In genomic region chr2:28622521-28623124, GRCm38 (mm10) we compare ENCODE assay signal across 8 mouse cellular contexts. TPM values are rescaled to one million over a fixed set of nuclear protein-coding genes. Genes with fewer than 3 reads are reported as not detected.
A peak's percentile ranks its signal among the peaks of the same experiment; 100 is the strongest.
DNase-seq lines count a peak whose midpoint lies in the region; ATAC-seq and TF ChIP-seq lines count a peak whose summit lies in the region.

No protein-coding gene starts in this region.

- ATAC-seq in CD4-positive, CD25-positive, alpha-beta regulatory T cell, adult 4 months, result no peak

- TF ChIP-seq CTCF in kidney, adult 2 months (conservative IDR thresholded peaks at IDR 0.05; ENCODE audit: insufficient read depth, insufficient read length, low read depth, low read length), result peak; percentile 71

- no peaks in the 10 kb centered on the region for H3K36me3 ChIP-seq in kidney, adult 2 months (ENCODE audit: control insufficient read depth, insufficient read depth, low read length)

- WGBS in kidney, adult 2 months, result 20% methylated on average over 10 of the region's 10 CpGs

- no peak overlapping the region for H3K27ac ChIP-seq in kidney, adult 2 months (ENCODE audit: insufficient read depth, low read depth, low read length)

- H3K27me3 ChIP-seq in kidney, adult 2 months (replicated peaks; ENCODE audit: control insufficient read depth, insufficient read depth, low read length), result no peaks in the 10 kb centered on the region

- no peak overlapping the region for H3K4me3 ChIP-seq in kidney, adult 2 months (ENCODE audit: insufficient read depth, low read depth, low read length)

- TF ChIP-seq POLR2A in kidney, adult 2 months (IDR thresholded peaks at IDR 0.05; ENCODE audit: low read depth, low read length), result no peak

- peak; percentile 74 for DNase-seq in CD4-positive, CD25-positive, alpha-beta regulatory T cell, adult 2 months (ENCODE audit: low read depth, low spot score)
- peak; percentile 42 for DNase-seq in kidney, adult 2 months
- DNase-seq in kidney, adult 11 months, result no peak
- DNase-seq in ZHBTc4 (ENCODE audit: low read depth, low spot score), result peak; percentile 56
- DNase-seq in induced T-regulatory cell, adult 2 months (ENCODE audit: low read depth), result peak; percentile 70
- peak; percentile 49 for DNase-seq in mesoderm, embryonic 11.5 days (ENCODE audit: low read depth, low spot score)
- no peak for DNase-seq in right cerebral cortex, postnatal 14 days

- H3K4me1 ChIP-seq in kidney, adult 2 months (ENCODE audit: control insufficient read depth, insufficient read depth, low read length), result peaks cover 11% of the 10 kb centered on the region; the same call in 1 of the 2 replicates

RNA-seq across cellular contexts. Expression of gene Gfi1b, which starts 0.8 kb away (rescaled TPM):
- polyA plus RNA-seq in CD4-positive, CD25-positive, alpha-beta regulatory T cell, adult 4 months (2017; shearing (Covaris generic)), result not detected
- 0.06 and 0.30 TPM in 2 replicates for polyA plus RNA-seq in kidney, adult 2 months (2012; rRNA removed)

RNA-seq across cellular contexts. Expression of gene Tsc1, which starts 18.4 kb away (rescaled TPM):
- 10 to 100 TPM; 15.9 to 33.3 TPM for polyA plus RNA-seq in CD4-positive, CD25-positive, alpha-beta regulatory T cell, adult 4 months (2017; shearing (Covaris generic))
- 17.5 and 21.4 TPM in 2 replicates for polyA plus RNA-seq in kidney, adult 2 months (2012; rRNA removed)

RNA-seq across cellular contexts. Expression of gene Gtf3c5, which starts 39.1 kb away (rescaled TPM):
- polyA plus RNA-seq in CD4-positive, CD25-positive, alpha-beta regulatory T cell, adult 4 months (2017; shearing (Covaris generic)), result 10 to 100 TPM; 18.5 to 27.0 TPM
- 20.4 and 20.8 TPM in 2 replicates for polyA plus RNA-seq in kidney, adult 2 months (2012; rRNA removed)

RNA-seq across cellular contexts. Expression of gene Cel, which starts 59.4 kb away (rescaled TPM):
- polyA plus RNA-seq in CD4-positive, CD25-positive, alpha-beta regulatory T cell, adult 4 months (2017; shearing (Covaris generic)), result not detected
- polyA plus RNA-seq in kidney, adult 2 months (2012; rRNA removed), result 0.15 TPM in 1 of 2 replicates, not detected in the other

Comparison
In these comparisons a context has a peak if more than half of its experiments do, and no peak if none do; other contexts are left out.
1. DNase-seq: peak in CD4-positive, CD25-positive, alpha-beta regulatory T cell, adult 2 months (single experiment), kidney, adult 2 months (single experiment), ZHBTc4 (single experiment), induced T-regulatory cell, adult 2 months (single experiment) and mesoderm, embryonic 11.5 days (single experiment); none in kidney, adult 11 months (single experiment) and right cerebral cortex, postnatal 14 days (single experiment).